Mouse (Mus musculus) bone marrow, adult 2 months (tissue): ENCODE results near the gene Dph2.

Experiments
- CTCF ChIP-seq: fragments of 200-500 bp; IDR thresholded peaks from 2 replicates; pipeline ENCODE4 v1.5.1; 2011; ENCODE audit warnings: low read length, control low read depth; ENCODE audit not compliant: control insufficient read depth, insufficient read depth
- POLR2A ChIP-seq: fragments of 200-500 bp; IDR thresholded peaks from 2 replicates; pipeline ENCODE4 v1.6.1; 2011; ENCODE audit warnings: low read depth, mild to moderate bottlenecking, control low read depth, low read length, borderline replicate concordance; ENCODE audit not compliant: control insufficient read depth

DNA sequence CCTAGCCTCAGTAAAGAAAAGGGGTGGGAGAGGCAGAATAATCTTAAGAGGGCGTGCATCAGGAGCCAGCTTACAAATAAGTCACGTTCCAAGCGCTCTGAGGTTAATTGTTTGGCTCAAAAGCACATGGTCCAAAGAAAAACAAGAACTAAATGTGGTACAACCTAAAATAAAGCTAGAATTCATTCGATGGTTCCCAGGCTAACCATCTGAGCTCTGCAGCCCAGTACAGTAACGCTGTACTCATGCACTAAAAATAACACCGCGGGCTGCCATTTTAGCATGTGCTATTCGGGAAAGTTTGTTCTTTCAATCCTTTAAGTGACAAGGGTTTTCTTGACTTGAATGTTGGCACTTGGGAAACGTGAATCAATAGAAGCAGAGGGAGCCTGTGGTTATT is 31.3 kb downstream of the Dph2 start:
- TF ChIP-seq CTCF (no peak), POLR2A (no peak)
